Mouse (Mus musculus) B cell, adult 2 months (primary cell): ENCODE results near the gene Alx3.
A peak's percentile ranks its signal among the peaks of the same experiment; 100 is the strongest.

Experiments
- DNase-seq, 2 experiments: peaks; one replicate each; pipeline ENCODE4 v3.0.0; 2022

The Alx3 gene

DNA sequence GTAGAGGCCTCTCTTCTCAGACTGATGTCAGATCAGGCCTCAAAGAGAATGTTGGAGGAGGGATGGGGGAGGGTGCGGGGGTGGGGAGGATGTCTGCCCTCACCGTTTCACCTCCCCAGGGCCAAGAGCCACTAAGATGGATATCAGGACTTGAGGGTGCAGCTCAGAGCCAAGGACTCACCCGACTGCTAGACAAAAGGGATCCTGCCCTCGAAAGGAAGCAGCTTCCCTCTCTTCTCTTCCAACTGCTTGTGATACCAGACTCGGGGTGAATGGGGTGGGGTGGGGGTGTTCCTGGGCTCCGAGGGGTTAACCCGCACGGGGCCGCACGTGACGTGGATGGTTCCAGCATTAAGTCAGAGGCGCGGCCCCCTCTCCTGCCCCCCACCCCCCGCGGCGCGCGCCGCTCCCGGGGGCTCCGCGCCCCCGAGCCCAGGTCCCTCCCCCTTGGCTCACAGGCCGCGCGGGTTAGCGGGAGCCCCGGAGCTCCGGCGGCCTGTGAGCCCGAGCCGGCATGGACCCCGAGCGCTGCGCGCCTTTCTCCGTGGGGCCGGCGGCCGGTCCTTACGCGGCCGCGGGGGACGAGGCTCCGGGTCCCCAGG is at the start of gene Alx3:
TSS of gene Alx3 (plus strand) at position 370 of the 602 bp plus-strand sequence.
- no peak for DNase-seq

DNA sequence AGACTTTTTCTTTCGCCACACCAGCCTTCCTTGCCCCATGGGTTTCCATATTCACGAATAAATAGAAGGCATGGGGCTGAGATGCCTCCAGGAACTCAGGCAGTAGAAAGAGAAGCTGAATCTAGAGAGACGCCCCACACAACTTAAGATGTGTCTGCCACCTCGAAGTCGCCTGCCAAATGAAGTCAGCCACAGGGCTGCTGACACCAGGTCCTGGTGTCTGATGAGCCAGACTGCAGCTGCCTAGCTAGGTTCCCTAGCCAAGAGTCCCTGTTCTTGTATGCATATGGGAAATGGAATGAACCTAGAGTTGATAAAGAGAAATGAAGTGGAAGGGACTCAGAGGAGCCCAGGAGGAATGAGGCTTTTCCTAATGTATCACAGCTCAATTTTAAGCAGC is 49.6 kb upstream of the Alx3 start:
- DNase-seq: no peak

DNA sequence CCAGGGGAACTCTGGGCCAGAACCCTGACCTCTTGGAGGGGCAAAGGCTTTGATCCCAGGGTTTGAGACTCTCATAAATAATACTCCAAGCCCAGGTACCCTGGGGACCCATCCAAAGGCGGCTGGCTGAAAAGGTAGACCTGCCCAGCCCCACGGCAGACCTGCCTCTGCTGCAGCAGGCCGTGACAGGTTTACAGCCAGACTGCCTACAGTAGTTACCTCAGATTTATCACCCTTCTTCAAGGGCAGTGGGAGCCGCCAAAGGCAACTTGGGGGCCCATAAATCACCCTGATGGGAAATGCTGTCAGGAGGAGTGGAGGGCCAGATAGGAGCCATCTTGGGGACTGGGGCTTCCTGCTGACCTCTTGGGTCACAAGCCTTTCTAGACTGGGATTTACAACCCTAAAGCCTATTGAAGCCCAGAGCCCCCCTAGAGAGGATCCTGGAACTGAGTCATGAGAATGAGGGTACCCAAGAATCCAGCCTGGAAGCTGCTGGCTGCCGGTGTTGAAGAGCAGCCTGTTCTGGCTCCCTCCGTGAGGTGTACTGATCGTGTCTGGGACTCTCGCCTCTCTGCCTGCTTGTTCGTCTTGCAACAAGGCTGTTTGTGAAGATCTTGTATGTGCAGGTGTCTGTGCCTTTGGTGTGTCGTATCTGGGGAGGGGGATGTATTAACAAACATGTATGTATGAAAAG is 49.0 kb upstream of the Alx3 start:
- DNase-seq: no peak

DNA sequence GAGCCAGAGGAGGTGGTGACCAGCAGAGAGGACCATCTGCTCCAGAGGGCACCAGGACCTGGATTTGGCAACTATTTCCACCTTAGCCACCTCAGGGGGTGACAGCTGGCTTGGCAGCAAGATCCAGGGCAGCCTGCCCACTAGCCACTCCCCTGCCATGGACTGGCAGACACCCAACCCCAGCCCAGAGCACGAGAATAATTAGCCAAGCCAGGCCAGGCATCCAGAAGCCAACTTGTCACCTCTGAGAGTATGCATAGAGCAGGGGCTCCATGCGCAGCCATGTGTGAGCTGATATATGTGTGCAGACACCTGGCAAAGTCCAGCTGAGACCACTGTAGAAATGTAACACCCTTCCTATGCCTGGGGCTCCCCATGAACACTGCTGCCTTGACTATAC is 47.9 kb upstream of the Alx3 start:
- DNase-seq: no peak

DNA sequence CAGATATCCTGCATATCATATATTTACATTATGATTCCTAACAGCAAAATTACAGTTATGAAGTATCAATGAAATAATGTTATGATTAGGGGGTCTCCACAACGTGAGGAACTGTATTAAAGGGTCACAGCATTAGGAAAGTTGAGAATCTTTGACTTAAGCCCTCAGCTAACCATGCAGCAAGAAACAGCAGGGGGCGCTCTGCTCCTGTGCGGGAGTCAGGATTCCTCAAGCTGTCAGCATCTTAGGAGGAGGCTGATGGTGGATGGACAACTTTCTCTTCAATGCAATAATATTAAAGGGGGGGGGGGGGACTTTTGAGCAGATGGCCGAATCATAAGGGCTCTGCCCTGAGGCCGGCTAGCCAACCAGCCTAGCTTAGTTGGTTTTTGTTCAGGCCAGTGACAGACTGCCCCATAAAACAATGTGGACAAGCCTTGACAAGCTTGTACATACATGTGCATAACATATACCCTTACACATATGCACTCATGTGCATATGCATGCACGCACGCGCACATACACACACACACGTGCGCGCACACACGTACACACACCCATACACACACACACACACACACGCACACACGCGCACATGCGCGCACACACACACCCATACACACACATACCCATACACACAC is 44.3 kb upstream of the Alx3 start:
- DNase-seq: peak; percentile 34 to 37

DNA sequence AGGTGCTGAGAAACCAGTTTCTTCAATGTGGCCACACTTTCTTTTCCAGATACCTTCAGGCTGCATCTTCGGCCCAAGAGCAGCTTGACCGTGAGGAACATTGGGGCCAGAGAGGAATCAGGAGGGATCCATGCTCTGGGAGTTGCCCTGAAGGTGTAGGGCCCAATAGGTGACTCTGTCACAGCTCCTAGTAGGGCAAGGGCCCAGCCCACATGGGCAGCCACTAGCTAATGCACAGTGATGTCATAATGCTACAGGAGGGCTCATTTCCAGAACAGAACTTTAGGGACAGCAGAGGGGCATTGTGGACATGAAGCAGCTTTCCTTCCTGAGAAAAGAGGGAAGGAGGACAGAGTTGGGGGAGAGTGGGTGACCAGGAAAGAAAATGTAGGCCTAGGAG is 40.0 kb upstream of the Alx3 start, which contains the start of gene Ubl4b:
TSS of gene Ubl4b (minus strand) at position 232 of the 400 bp plus-strand sequence.
- no peak for DNase-seq

DNA sequence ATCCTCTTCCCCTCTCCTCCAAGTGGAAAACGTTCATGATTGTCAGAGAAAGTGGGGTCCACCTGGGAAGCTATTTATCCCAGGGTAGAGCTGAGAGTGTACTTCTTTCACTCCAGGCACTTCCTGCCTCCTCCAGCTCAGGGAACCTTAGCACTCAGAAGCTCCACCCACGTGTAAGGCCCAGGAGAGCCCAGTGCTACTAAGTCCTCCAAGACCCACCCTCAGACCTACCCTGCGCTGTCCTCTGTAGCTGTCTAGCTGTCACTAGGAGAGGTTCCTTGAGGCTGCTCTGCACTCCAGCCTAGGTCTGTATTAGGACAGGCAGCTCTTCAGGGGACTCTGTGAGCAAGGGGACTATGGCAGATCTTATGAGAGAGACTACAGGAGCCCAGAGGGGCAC is 36.1 kb upstream of the Alx3 start:
- no peak for DNase-seq

DNA sequence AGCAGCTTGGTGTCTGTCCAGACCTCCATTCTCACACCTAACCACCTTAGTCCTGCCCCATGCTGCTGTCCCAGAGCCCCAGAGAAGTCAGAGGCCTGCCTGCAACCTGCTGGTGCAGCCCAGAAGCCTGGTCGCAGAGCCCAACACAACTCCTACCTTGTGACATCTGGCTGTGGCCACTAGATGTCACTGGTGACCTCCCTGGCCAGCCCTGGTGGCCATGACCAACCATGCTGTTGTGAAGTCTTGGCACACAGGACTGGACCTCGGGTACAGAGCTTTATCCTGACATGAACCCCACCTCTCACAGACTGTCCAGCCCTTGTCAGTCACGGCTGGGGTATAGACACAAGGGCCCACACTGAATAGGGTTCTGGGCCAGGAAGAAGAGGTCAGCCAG is 35.6 kb upstream of the Alx3 start:
- peak; percentile 34 to 35 for DNase-seq

DNA sequence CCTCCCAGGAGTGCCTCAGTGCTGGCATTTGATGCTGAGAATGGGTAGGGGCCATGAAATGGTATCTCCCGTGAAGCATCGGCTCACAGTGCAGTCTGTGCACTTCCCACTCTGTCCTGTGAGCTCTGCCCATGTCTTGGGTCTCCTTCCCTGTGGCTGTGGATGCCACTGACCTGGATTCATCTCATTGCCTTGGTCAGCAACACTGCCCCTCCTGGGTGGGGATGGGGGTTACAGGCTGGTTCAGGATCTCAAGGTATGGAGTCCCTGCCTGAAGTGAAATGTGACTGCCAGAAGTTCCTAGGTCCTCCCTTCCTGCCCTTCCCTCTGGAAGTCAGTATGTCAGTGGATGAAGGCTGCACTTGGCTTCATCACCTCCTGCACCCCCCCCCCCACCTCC is 32.7 kb upstream of the Alx3 start:
- DNase-seq: no peak

DNA sequence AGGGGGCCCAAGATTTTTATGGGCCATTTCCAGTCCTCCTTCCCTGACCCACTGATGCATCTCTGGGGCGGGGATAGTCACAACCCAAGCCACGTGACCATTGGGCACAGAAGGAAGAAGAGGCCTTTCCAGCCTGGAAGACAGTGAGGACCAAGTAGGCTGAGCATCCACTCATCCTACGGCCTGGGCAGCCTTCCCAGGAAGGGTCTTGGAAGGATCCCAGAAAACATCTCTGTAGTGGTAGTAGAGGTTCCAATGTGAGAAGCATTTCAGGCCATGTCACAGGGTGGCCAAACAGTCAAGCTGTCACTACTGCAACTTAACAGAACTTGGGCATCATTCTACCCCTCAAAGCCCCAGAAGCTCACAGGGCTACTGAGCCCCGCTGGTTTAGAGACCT is 32.2 kb upstream of the Alx3 start:
- DNase-seq: no peak

DNA sequence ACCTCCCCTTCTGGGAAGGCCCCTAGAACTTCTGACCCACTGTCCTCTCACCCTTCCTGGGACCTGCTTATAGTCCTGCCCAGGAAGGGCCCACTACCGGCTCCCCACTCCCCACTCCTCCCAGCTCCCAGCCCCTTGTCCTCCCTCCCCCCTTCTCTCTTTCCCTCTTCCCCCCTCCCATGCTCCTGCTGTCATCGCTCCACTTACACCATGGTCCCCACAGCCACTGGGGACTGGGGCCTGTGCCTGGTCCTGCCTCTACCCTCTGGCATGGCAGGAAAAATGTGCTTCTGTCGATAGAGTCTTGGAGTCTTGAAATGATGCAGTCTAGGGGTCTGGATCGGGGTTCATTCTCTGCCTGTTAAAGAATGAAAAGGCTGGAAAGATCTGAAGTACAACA is 31.0 kb upstream of the Alx3 start:
- DNase-seq: no peak

DNA sequence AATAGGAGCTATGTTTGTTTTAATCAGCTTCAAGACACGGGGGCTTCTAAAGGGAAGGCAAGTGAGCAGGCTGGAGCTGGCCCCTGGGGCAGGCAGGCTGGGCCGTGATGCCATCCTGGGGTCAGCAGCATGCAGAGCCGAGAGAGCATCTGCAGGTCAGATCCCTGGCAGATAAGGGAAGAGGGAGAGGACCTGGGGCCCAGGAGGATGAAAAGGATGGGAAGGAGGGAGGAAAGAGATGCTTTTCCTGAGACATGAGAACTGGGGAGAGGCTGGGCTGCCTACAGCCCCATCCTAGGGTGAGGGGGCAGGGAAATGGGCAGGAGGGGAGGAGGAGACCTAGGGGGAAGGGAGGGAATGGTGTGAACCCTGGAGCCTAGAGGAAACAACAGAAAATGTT is 29.5 kb upstream of the Alx3 start:
- DNase-seq: no peak

DNA sequence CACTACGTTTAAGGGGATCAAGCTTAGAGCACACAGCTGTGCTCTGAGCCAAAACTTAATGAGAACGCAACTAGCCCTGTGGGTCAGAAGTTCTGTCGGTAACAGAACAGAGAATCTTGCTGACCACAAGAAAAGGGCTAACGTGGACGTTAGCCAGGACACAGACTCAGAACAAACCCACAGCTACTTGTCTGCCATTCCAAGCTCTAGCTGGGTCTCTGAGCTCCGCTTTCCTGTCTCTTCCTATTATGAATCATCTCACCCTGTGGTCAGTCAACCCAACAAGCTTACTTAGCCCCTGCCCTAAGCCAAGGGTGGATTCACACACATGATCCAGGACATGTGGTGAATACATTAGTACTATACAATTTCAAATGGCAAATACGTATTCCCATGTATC is 27.1 kb upstream of the Alx3 start:
- DNase-seq: no peak

DNA sequence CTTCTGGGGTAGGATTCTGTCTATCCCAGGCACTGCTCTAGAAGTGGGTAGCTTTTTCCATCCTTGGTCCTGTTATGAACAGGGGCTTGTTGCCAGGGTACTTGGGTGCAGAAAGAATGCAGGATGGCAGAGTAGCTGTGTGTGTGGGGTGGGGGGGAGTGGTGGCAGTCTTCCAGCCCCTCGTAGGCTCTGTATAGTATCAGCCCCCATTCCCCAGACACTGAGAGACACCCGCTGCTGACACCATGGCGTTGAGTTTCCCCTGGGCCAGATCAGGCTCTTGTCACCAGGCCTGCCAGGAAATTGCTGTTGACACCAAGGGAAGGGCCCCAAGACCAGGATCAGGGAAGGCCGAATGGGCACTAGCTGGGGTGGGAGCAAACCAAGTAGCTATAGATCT is 26.1 kb upstream of the Alx3 start:
- DNase-seq: no peak

DNA sequence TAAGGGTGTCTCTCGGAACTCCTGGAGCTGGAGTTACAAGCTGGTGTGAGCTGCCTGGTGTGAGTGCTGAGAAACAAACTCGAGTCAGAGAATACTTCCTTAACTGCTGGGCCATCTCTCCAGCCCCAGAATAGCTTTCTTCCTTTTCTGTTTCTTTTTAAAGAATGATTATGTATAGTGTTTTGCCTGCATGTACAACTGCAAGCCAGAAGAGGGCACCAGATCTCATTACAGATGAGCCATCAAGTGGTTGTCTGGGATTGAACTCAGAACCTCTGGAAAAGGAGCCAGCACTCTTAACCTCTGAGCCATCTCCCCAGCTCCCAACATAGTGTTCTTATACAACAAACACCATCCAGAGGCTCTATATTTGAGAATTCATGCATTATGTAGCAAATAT is 23.6 kb upstream of the Alx3 start:
- DNase-seq: no peak

DNA sequence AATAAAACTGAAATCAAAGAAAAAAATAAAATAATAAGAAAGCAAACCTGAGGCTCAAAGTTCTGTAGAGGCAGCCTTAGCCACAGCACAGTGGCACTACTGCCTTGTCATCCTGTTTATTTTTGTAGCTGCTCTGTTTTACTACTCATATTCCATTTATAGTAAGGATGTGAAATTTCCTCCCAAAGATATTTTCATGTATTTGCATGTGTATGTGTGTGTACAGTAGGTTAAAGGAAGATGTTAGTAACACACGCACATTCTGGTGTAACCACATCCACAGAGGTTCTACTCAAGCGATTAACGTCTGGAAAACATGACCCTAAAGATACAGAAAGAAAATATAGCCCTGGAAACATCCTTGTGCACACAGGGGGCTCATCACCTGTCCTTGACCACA is 18.0 kb upstream of the Alx3 start:
- DNase-seq: no peak

DNA sequence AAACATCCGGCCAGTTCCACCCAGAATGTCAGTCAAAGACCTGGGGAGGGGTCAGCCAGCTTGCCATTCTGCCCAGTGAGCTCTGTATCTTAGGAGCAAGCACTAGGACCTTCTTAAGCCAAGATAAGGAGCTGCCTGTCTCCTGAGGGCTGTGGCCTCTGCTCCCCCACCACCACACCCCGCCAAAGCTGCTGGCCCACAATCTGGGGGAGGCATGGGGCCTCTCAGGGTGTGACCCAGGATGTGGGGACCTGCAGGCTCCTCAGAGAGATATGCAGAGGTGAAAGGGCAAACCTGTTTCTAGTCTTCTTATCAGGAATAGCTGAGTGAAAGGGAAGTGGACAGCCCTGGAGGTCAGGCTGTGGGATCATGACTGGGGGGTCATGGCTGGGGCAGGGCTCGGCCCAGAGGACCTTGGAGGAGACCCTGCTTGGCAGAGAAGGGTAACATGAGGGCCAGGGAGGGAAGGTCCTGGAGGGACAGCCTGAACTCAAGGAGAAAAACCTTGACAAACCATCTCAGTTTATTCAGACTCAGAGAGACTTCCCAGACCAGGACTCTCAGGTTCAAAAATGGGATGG is 16.9 kb upstream of the Alx3 start:
- no peak for DNase-seq

DNA sequence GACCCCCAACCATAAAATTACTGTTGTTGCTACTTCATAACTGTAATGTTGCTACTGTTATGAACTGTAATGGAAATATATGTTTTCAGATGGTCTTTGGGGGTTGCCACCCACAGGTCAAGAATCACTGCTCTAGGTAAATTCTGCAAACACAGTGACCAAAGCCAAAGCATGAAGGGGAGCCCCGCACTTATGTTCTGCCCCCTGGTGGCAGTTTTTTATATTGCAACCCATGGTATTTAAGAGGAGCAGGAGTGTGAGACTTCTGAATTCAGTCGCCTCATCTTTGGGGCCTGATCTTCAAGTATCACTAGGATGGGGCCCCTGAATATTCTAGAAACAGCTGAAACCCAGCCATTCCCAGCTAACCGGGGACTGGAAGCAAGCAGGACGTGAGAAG is 15.4 kb upstream of the Alx3 start:
- peak; percentile 70 to 73 for DNase-seq

DNA sequence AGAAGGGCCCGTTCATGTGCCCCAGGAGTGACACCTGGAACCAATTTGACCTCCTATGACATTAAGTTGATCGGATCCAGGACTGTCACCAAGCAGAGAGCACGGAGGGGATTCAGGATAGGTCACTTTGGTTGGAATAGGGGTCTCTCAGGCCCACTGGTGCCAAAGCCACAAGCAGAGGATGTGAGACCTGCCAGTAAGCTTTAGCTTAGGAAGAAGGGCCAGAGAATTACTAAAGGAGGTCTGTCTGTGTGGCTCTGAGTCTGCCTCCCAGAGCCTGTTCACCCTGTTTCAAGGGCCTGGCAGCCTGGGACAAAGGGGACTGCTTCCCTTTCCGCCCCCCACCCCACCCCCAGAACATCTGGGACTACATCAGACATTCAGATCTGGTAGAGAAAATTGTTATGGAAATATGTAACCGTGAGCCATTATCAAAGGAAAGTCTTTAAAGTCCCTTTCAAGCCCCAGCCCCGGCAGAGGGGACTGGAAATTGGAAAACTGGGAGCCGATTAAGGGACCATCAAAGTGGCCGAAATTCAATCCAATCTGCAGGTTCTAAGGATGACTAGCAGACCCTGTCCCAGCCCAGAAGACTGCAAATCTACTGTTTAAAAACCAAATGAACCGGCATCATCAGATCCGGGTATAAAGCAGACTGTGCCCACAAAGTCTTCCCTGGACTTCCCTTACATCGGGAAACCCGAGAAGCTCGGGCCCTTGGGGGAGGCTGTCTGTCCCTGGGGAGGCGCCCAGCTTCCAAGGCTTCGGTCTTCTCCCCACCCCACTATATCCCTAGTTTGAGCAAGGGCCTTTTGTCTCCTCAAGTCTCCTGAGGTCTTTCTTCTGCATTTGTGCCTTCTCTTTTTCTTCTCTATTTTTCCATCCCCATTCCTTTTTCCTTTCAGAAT is 13.5 kb upstream of the Alx3 start:
- DNase-seq: no peak

DNA sequence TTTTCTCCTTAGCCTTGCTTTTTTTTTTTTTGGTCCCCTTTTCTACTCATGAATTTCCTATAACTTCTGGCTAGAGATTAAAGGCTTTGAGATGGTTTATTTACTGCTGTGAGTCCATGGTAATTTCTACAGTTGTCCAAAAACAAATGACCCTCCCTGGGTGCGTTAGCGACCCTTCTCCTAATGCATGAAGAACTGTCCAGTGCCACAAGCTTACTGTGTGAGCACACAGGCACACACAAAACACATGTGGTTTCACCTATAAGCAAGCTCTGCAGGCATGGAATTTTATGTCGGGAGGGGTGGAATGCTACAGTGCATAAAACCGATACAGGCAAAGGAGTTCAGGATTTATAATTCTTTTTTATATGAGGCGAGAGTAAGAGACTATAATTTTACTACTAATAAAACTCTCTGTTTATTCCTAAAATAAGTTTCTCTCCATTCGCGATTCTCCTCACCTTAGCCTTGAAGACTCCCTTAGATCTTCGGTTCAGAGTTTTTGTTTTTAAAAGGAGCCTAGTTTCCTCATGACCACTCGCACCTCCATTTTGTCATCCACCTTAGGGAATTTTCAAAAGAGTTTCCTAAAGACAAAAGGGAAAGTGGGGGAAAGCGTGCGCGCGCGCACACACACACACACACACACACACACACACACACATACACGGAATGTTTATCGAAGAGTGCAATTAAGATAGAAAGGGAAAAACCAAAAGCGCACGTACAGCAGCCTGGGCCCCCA is 12.5 kb upstream of the Alx3 start:
- no peak for DNase-seq

DNA sequence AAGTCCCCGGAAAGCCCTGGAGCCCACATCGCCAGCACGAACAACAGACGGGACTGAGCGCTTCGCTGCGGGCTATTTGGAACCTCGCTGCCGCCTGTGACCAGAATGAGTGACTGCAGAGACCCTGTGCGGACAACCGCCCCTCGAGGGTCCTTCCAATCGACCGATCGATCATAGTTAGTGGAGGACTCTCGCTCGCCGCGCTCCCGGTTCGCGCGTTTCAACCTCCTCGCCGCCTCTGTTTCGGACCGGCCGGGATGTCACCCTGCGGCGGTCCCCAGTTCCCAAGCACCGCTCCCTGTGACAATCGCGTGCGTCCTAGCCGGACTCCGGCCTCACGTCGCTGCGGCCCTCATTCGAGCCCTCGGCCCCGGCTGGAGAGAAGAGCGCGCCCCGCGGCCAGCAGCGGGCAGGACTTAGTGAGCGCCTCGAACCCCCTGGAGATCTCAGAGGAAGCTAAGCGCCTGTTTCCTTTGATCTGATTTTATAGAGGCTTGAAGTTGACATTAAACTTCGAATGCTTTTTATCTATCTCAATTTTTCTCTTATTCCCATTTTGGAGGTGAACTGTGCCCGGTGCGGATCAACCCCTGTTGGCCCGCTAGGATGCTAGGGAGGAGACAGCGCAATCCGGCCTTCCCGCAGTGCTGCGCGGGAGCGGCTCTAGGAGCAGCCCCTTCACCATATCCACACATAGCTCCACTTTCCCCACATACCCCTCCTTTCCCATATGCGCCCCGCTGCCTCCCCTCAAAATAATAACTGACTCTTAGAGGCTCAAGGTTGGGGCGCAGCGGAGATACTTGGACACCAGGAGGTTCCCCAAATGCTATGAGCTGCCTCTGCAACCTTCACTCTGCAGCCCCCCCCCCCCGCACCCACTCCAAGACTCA is 11.7 kb upstream of the Alx3 start:
- no peak for DNase-seq
